ENCODE assay signal across 11 mouse cellular contexts in the genomic region with DNA sequence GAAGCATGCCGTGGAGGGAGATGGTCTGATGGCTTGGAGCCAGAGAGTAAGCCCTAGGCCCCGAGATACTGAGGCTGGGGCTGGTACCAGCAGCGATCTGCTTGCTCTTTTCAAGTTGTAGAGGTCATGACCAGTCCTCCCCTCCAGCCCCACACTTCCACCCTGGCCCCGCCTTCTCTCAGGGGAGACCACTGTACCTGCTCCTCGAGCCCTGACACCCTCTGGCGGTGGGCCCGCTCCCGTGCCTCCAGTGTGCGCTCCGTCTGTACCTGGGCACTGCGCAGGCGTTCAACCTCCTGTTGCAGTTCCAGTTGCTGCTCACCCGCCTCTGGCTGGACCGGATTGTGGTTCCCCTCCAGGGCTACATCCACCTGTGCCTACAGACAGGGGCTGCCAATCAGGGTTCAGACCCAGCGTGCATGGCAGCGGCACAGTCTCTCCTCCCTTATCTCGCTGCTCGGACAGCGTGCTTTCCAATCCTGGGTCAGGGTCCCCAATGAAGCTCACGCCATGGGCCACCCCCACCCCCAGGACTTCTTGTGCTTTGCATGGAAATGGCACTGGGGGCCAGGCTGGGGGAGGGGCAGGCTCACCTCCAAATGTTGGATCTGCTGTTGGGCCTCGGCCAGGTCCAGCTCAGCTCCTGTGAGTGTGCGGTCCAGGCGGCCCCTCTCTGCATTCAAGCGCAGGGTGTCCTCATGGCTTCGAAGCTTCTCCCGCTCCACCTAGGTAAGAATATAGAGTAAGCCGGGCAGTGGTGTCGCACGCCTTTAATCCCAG. TPM values are rescaled to one million over a fixed set of nuclear protein-coding genes. Genes with fewer than 3 reads are reported as not detected.
A peak's percentile ranks its signal among the peaks of the same experiment; 100 is the strongest.
DNase-seq lines count a peak whose midpoint lies in the region; ATAC-seq lines count a peak whose summit lies in the region.
"Had no signal": no experiment of that assay in that cellular context is flagged by ENCODE, and none has a peak within 500 bp of the region (broad histone marks: within the 10 kb centered on the region; RNA-seq: fewer than 3 reads in every experiment).

No protein-coding gene starts in this region.

- no peaks in the 10 kb centered on the region for H3K27me3 ChIP-seq in heart, embryonic 16.5 days (ENCODE audit: control insufficient read depth, insufficient read depth, low read length)
- H3K27me3 ChIP-seq in midbrain, embryonic 12.5 days: no peaks in the 10 kb centered on the region
- H3K27me3 ChIP-seq in midbrain, embryonic 15.5 days (replicated peaks): no peaks in the 10 kb centered on the region
- H3K27me3 ChIP-seq in embryonic facial prominence, embryonic 12.5 days: no peaks in the 10 kb centered on the region
- no peaks in the 10 kb centered on the region for H3K27me3 ChIP-seq in midbrain, embryonic 14.5 days (ENCODE audit: control insufficient read depth, insufficient read depth, low read length)
- H3K27me3 ChIP-seq: CH12.LX had no signal

- H3K4me1 ChIP-seq in heart, embryonic 16.5 days (ENCODE audit: control insufficient read depth, insufficient read depth, low read length): peaks cover 48% of the 10 kb centered on the region
- peaks cover 35% of the 10 kb centered on the region for H3K4me1 ChIP-seq in midbrain, embryonic 12.5 days
- H3K4me1 ChIP-seq in midbrain, embryonic 15.5 days: peaks cover 45% of the 10 kb centered on the region
- peaks cover 42% of the 10 kb centered on the region for H3K4me1 ChIP-seq in embryonic facial prominence, embryonic 12.5 days
- peaks cover 22% of the 10 kb centered on the region for H3K4me1 ChIP-seq in midbrain, embryonic 14.5 days (ENCODE audit: control insufficient read depth, insufficient read depth, low read length)

- 0 out of 2 replicates have a peak overlapping the region, but pooled peaks have one; percentile 20 for H3K9ac ChIP-seq in heart, embryonic 16.5 days (ENCODE audit: low read length)
- H3K9ac ChIP-seq in midbrain, embryonic 12.5 days (replicated peaks): no peak overlapping the region
- no peak overlapping the region for H3K9ac ChIP-seq in midbrain, embryonic 15.5 days
- H3K9ac ChIP-seq in embryonic facial prominence, embryonic 12.5 days: no peak overlapping the region
- no peak overlapping the region for H3K9ac ChIP-seq in midbrain, embryonic 14.5 days (replicated peaks; ENCODE audit: low read length)

- ATAC-seq in heart, embryonic 16.5 days (replicated peaks; ENCODE audit: extremely low read depth, insufficient read depth, low FRiP score): no peak
- no peak for ATAC-seq in midbrain, embryonic 12.5 days (ENCODE audit: low FRiP score, low read depth)
- no peak for ATAC-seq in midbrain, embryonic 15.5 days (replicated peaks)
- ATAC-seq in embryonic facial prominence, embryonic 12.5 days (ENCODE audit: insufficient number of reproducible peaks, insufficient read depth, low FRiP score, low TSS enrichment): no peak
- no peak for ATAC-seq in midbrain, embryonic 14.5 days (ENCODE audit: low FRiP score, low TSS enrichment)
- ATAC-seq: intestine, postnatal 0 days had no signal

- H3K4me2 ChIP-seq in heart, embryonic 16.5 days (ENCODE audit: low read depth, low read length): no peak overlapping the region
- H3K4me2 ChIP-seq in midbrain, embryonic 12.5 days (replicated peaks): no peak overlapping the region
- H3K4me2 ChIP-seq in midbrain, embryonic 15.5 days: no peak overlapping the region
- no peak overlapping the region for H3K4me2 ChIP-seq in embryonic facial prominence, embryonic 12.5 days (replicated peaks)
- no peak overlapping the region for H3K4me2 ChIP-seq in midbrain, embryonic 14.5 days (ENCODE audit: low read length)

- H3K27ac ChIP-seq in heart, embryonic 16.5 days (ENCODE audit: low read length): no peak overlapping the region
- peak overlapping the region; percentile 49; the same call in 1 of the 2 replicates for H3K27ac ChIP-seq in midbrain, embryonic 12.5 days (replicated peaks)
- no peak overlapping the region for H3K27ac ChIP-seq in midbrain, embryonic 15.5 days
- peak overlapping the region; percentile 57; the same call in 1 of the 2 replicates for H3K27ac ChIP-seq in embryonic facial prominence, embryonic 12.5 days
- H3K27ac ChIP-seq in midbrain, embryonic 14.5 days (replicated peaks; ENCODE audit: low read depth, low read length): 0 out of 2 replicates have a peak overlapping the region, but pooled peaks have one; percentile 32

- H3K4me3 ChIP-seq in heart, embryonic 16.5 days (ENCODE audit: low read length): no peak overlapping the region
- no peak overlapping the region for H3K4me3 ChIP-seq in midbrain, embryonic 12.5 days
- H3K4me3 ChIP-seq in midbrain, embryonic 15.5 days: no peak overlapping the region
- no peak overlapping the region for H3K4me3 ChIP-seq in embryonic facial prominence, embryonic 12.5 days
- no peak overlapping the region for H3K4me3 ChIP-seq in midbrain, embryonic 14.5 days (replicated peaks; ENCODE audit: low read depth, low read length)
- H3K4me3 ChIP-seq: gastrocnemius, adult 2 months had no signal

- WGBS in heart, embryonic 16.5 days: 79% methylated on average over 29 of the region's 29 CpGs
- WGBS in midbrain, embryonic 12.5 days: 89% methylated on average over 29 of the region's 29 CpGs
- WGBS in midbrain, embryonic 15.5 days: 85% methylated on average over 29 of the region's 29 CpGs
- WGBS in embryonic facial prominence, embryonic 12.5 days: 85% methylated on average over 29 of the region's 29 CpGs
- 86% methylated on average over 29 of the region's 29 CpGs for WGBS in midbrain, embryonic 14.5 days

- no peaks in the 10 kb centered on the region for H3K36me3 ChIP-seq in heart, embryonic 16.5 days (ENCODE audit: control insufficient read depth, insufficient read depth)
- peaks cover 61% of the 10 kb centered on the region for H3K36me3 ChIP-seq in midbrain, embryonic 12.5 days
- peaks cover 26% of the 10 kb centered on the region; the same call in 1 of the 2 replicates for H3K36me3 ChIP-seq in midbrain, embryonic 15.5 days (replicated peaks)
- H3K36me3 ChIP-seq in embryonic facial prominence, embryonic 12.5 days: peaks cover 58% of the 10 kb centered on the region
- H3K36me3 ChIP-seq in midbrain, embryonic 14.5 days (ENCODE audit: control insufficient read depth, insufficient read depth, low read length): peaks cover 64% of the 10 kb centered on the region

- no peak for DNase-seq in heart, adult 9 months (ENCODE audit: low spot score in 2 of 2)
- DNase-seq in midbrain, embryonic 14.5 days: no peak
- no peak for DNase-seq in kidney, postnatal 36 days
- DNase-seq: gastrocnemius, adult 2 months; lung, adult 2 months had no signal

- no peaks in the 10 kb centered on the region for H3K9me3 ChIP-seq in heart, embryonic 16.5 days (replicated peaks; ENCODE audit: control insufficient read depth, low read length)
- H3K9me3 ChIP-seq in midbrain, embryonic 12.5 days: no peaks in the 10 kb centered on the region
- no peaks in the 10 kb centered on the region for H3K9me3 ChIP-seq in midbrain, embryonic 15.5 days
- no peaks in the 10 kb centered on the region for H3K9me3 ChIP-seq in embryonic facial prominence, embryonic 12.5 days
- H3K9me3 ChIP-seq in midbrain, embryonic 14.5 days (ENCODE audit: control insufficient read depth, low read length): no peaks in the 10 kb centered on the region

RNA-seq across cellular contexts. Expression of a gene that starts 7.6 kb away (rescaled TPM):
- polyA plus RNA-seq in heart, embryonic 16.5 days (2015; fragmentation: Nextera tagmentation; extraction: Ambion mirVana): 197 and 233 TPM in 2 replicates
- polyA plus RNA-seq in midbrain, embryonic 12.5 days (2016; fragmentation: Nextera tagmentation; extraction: Ambion mirVana): 240 and 287 TPM in 2 replicates
- polyA plus RNA-seq in midbrain, embryonic 15.5 days (2015; fragmentation: Nextera tagmentation; extraction: Ambion mirVana): 153 and 181 TPM in 2 replicates
- 646 and 656 TPM in 2 replicates for polyA plus RNA-seq in embryonic facial prominence, embryonic 12.5 days (2016; fragmentation: Nextera tagmentation; extraction: Ambion mirVana)
- 142 and 169 TPM in 2 replicates for polyA plus RNA-seq in midbrain, embryonic 14.5 days (2014; fragmentation: Nextera tagmentation; extraction: Ambion mirVana)

RNA-seq across cellular contexts. Expression of a gene that starts 31.2 kb away (rescaled TPM):
- polyA plus RNA-seq in heart, embryonic 16.5 days (2015; fragmentation: Nextera tagmentation; extraction: Ambion mirVana): 28.9 and 30.7 TPM in 2 replicates
- 93.4 and 97.2 TPM in 2 replicates for polyA plus RNA-seq in midbrain, embryonic 12.5 days (2016; fragmentation: Nextera tagmentation; extraction: Ambion mirVana)
- 189 and 193 TPM in 2 replicates for polyA plus RNA-seq in midbrain, embryonic 15.5 days (2015; fragmentation: Nextera tagmentation; extraction: Ambion mirVana)
- polyA plus RNA-seq in embryonic facial prominence, embryonic 12.5 days (2016; fragmentation: Nextera tagmentation; extraction: Ambion mirVana): 56.1 and 63.3 TPM in 2 replicates
- polyA plus RNA-seq in midbrain, embryonic 14.5 days (2014; fragmentation: Nextera tagmentation; extraction: Ambion mirVana): 162 and 173 TPM in 2 replicates

RNA-seq across cellular contexts. Expression of a gene that starts 42.5 kb away (rescaled TPM):
- polyA plus RNA-seq in heart, embryonic 16.5 days (2015; fragmentation: Nextera tagmentation; extraction: Ambion mirVana): 3.0 and 4.2 TPM in 2 replicates
- polyA plus RNA-seq in midbrain, embryonic 12.5 days (2016; fragmentation: Nextera tagmentation; extraction: Ambion mirVana): 14.2 and 15.9 TPM in 2 replicates
- polyA plus RNA-seq in midbrain, embryonic 15.5 days (2015; fragmentation: Nextera tagmentation; extraction: Ambion mirVana): 7.0 and 8.9 TPM in 2 replicates
- 13.2 TPM in 2 replicates for polyA plus RNA-seq in embryonic facial prominence, embryonic 12.5 days (2016; fragmentation: Nextera tagmentation; extraction: Ambion mirVana)
- polyA plus RNA-seq in midbrain, embryonic 14.5 days (2014; fragmentation: Nextera tagmentation; extraction: Ambion mirVana): 7.2 and 7.4 TPM in 2 replicates

RNA-seq across cellular contexts. Expression of a gene that starts 56.8 kb away (rescaled TPM):
- polyA plus RNA-seq in heart, embryonic 16.5 days (2015; fragmentation: Nextera tagmentation; extraction: Ambion mirVana): 1,158 and 1,167 TPM in 2 replicates
- polyA plus RNA-seq in midbrain, embryonic 12.5 days (2016; fragmentation: Nextera tagmentation; extraction: Ambion mirVana): 394 and 399 TPM in 2 replicates
- 442 and 447 TPM in 2 replicates for polyA plus RNA-seq in midbrain, embryonic 15.5 days (2015; fragmentation: Nextera tagmentation; extraction: Ambion mirVana)
- polyA plus RNA-seq in embryonic facial prominence, embryonic 12.5 days (2016; fragmentation: Nextera tagmentation; extraction: Ambion mirVana): 388 and 392 TPM in 2 replicates
- polyA plus RNA-seq in midbrain, embryonic 14.5 days (2014; fragmentation: Nextera tagmentation; extraction: Ambion mirVana): 456 and 524 TPM in 2 replicates

Comparison
In these comparisons a context has a peak if more than half of its experiments do, and no peak if none do; other contexts are left out.
1. H3K27ac ChIP-seq: peak in midbrain, embryonic 12.5 days (single experiment), embryonic facial prominence, embryonic 12.5 days (single experiment) and midbrain, embryonic 14.5 days (single experiment); none in heart, embryonic 16.5 days (single experiment) and midbrain, embryonic 15.5 days (single experiment).